Mouse (Mus musculus) heart, adult 2 months (tissue): Measurements from ENCODE around the gene Mgl2. TPM values are rescaled to one million over a fixed set of nuclear protein-coding genes. Genes with fewer than 3 reads are reported as not detected.
"Not testable (repeated sequence)": the region's sequence is repeated elsewhere in the genome, so short reads cannot be mapped to it uniquely, and the experiment has no call there.

Source experiments
- DNase-seq, 2 experiments: peaks; one replicate each; pipeline ENCODE4 v3.0.0; 2021
- H3K27ac ChIP-seq: fragments of 200-600 bp; 2 replicates; pipeline ENCODE4 v1.8.1; 2022
- H3K27me3 ChIP-seq: fragments of 200-500 bp; 2 replicates; pipeline ENCODE4 v1.6.1; 2012; ENCODE audit warnings: mild to moderate bottlenecking, low read length, inconsistent platforms, mixed read lengths; ENCODE audit not compliant: control insufficient read depth, insufficient read depth
- H3K36me3 ChIP-seq: fragments of 200-500 bp; 2 replicates; pipeline ENCODE4 v1.6.1; 2012; ENCODE audit warnings: low read length, inconsistent platforms; ENCODE audit not compliant: control insufficient read depth, insufficient read depth
- H3K4me1 ChIP-seq: fragments of 200-500 bp; 2 replicates; pipeline ENCODE4 v1.6.1; 2011; ENCODE audit warnings: low read length; ENCODE audit not compliant: control insufficient read depth, insufficient read depth
- H3K4me3 ChIP-seq: fragments of 200-600 bp; 2 replicates; pipeline ENCODE4 v1.8.1; 2022
- H3K79me2 ChIP-seq: fragments of 200-500 bp; replicated peaks from 2 replicates; pipeline ENCODE4 v1.6.1; 2012; ENCODE audit warnings: mild to moderate bottlenecking, inconsistent platforms, low read length, moderate library complexity, mixed read lengths; ENCODE audit not compliant: control insufficient read depth, insufficient read depth
- H3K9ac ChIP-seq: fragments of 200-500 bp; 2 replicates; pipeline ENCODE4 v1.6.1; 2012; ENCODE audit warnings: low read depth, mild to moderate bottlenecking, control low read depth, inconsistent platforms, low read length, mixed read lengths
- CTCF ChIP-seq: fragments of 200-600 bp; IDR thresholded peaks from 2 replicates; pipeline ENCODE4 v1.8.1; 2022; ENCODE audit warnings: antibody characterized with exemption, mild to moderate bottlenecking, moderate library complexity
- EP300 ChIP-seq: fragments of 200-500 bp; IDR thresholded peaks from 2 replicates; pipeline ENCODE4 v1.6.1; 2011; ENCODE audit warnings: low read depth, low read length, control low read depth; ENCODE audit not compliant: insufficient read depth
- POLR2A ChIP-seq: fragments of 200-500 bp; IDR thresholded peaks from 2 replicates; pipeline ENCODE4 v1.6.1; 2011; ENCODE audit warnings: mild to moderate bottlenecking, low read depth, low read length, control low read depth; ENCODE audit not compliant: insufficient read depth
- WGBS: fragments of 180-500 bp; shearing (Covaris S2); methylation state at CpG from one replicate; pipeline ENCODE4 v1.1.7; 2018; 5-methylcytosine and 5-hydroxymethylcytosine counted together
- intact Hi-C: fragments of 180-260 bp; cut with DNase I; formaldehyde crosslinking; loops from one replicate; pipeline ENCODE4 v1.15.1; 2025
- polyA plus RNA-seq: library from polyadenylated mRNA; depleted of rRNA; stranded (reverse); fragments of >200 nt; gene quantifications from 2 replicates; pipeline ENCODE4 v1.2.3, GENCODE M21; 2012
- total RNA-seq, 2 experiments: library from RNA; stranded (reverse); gene quantifications; 2 replicates each; pipeline ENCODE4 v1.2.3; 2021

Gene Mgl2
- total and polyA plus RNA-seq, 3 experiments, result 5.6 to 7.4 (median 6.7) TPM

DNA sequence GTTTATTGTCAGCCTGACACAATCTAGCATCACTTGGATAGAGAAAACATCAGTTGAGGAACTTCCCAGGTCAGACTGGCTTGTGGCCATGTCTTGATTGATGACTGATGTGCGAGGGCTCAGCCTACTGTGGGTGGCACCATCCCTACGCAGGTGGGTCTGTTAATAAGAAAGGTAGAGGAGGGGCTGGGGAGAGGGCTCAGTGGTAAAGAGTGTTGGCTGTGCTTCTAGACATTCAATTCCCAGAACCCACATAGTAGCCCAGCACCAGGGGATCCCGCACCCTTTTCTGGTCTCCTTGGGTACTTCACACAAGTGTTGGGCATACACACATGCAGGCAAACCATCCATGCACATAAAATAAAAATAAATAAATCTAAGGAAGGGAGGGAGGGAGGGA, 14.2 kb upstream of the Mgl2 start:
- TF ChIP-seq CTCF, result no peak
- TF ChIP-seq POLR2A, result no peak
- no peak for TF ChIP-seq EP300

DNA sequence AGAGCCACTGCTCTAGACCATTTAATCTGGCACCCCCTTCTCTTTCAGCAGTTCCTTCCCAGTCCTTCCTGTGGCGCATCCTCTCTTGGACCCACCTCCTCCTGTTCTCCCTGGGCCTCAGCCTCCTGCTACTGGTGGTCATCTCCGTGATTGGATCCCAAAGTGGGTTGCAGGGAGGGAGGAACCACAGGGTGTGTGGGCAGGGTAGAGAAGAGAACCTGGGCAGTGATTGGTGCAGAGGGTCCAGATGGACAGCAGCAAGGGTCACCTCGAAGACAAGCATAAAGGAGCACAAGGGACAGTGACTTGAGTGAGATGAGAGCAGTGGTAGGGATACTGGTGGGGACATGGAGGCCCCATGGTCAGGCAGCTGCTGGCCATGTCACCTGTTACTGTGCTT, 4.9 kb downstream of the Mgl2 start:
- H3K4me3 ChIP-seq, H3K9ac ChIP-seq, H3K27me3 ChIP-seq, H3K27ac ChIP-seq, H3K36me3 ChIP-seq, intact Hi-C loops, DNase-seq, H3K79me2 ChIP-seq, H3K4me1 ChIP-seq: not testable (repeated sequence)
- WGBS, result 67% methylated on average over 3 of the region's 3 CpGs

More for the DNA sequence above, 14.2 kb upstream of the Mgl2 start:
- Histone ChIP-seq H3K27ac (no peak overlapping the region), H3K27me3 (no peaks in the 10 kb centered on the region), H3K79me2 (no peaks in the 10 kb centered on the region), H3K4me3 (no peak overlapping the region), H3K36me3 (no peaks in the 10 kb centered on the region), H3K9ac (no peak overlapping the region), H3K4me1 (no peaks in the 10 kb centered on the region; the same call in 1 of the 2 replicates)
- DNase-seq, result no peak
- WGBS, result 92% methylated on average over 3 of the region's 3 CpGs
- intact Hi-C loops, result no loop called here

GRCm38 (mm10) chr11:70135925-70136324, 5.8 kb downstream of the Mgl2 start:
- H3K27me3 ChIP-seq, H3K36me3 ChIP-seq, H3K4me1 ChIP-seq, H3K79me2 ChIP-seq, H3K27ac ChIP-seq, DNase-seq, H3K9ac ChIP-seq, H3K4me3 ChIP-seq, intact Hi-C loops: not testable (repeated sequence)
- 88% methylated on average over 8 of the region's 8 CpGs for WGBS

GRCm38 (mm10) chr11:70139171-70139570, 9.0 kb downstream of the Mgl2 start:
- no peaks in the 10 kb centered on the region for H3K36me3 ChIP-seq
- no peaks in the 10 kb centered on the region for H3K4me1 ChIP-seq
- intact Hi-C loops, result no loop called here
- no peak overlapping the region for H3K27ac ChIP-seq
- TF ChIP-seq POLR2A (no peak), CTCF (no peak), EP300 (no peak)
- 59% methylated on average over 10 of the region's 10 CpGs for WGBS
- DNase-seq, result no peak
- H3K27me3 ChIP-seq, result no peaks in the 10 kb centered on the region
- H3K9ac ChIP-seq, result no peak overlapping the region
- no peak overlapping the region for H3K4me3 ChIP-seq
- H3K79me2 ChIP-seq, result no peaks in the 10 kb centered on the region

DNA sequence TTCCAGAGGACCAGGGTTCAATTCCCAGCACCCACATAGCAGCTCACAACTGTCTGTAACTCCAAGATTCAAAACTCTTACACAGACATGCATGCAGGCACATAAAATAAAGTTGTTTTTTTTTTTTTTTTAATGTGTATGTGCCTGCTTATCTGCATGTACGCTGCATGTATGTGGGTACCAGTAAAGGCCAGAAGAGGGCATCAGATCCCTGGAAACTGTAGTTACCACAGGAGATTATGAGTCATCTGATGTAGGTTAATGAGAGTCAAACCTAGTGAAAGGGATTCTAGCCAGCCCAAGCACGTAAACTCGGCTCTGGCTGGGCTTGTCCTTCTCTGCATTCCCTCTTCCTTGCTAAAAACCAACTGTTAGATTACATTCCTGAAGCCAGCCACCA, 20.9 kb downstream of the Mgl2 start:
- H3K27me3 ChIP-seq, result no peaks in the 10 kb centered on the region
- H3K9ac ChIP-seq, result no peak overlapping the region
- H3K27ac ChIP-seq, result no peak overlapping the region
- H3K36me3 ChIP-seq, result no peaks in the 10 kb centered on the region
- no peak overlapping the region for H3K4me3 ChIP-seq
- intact Hi-C loops, result no loop called here
- no peak for TF ChIP-seq EP300
- TF ChIP-seq CTCF, result peak; percentile 20
- no peaks in the 10 kb centered on the region for H3K79me2 ChIP-seq
- 55% methylated on average over 3 of the region's 3 CpGs for WGBS
- no peak for DNase-seq
- no peaks in the 10 kb centered on the region for H3K4me1 ChIP-seq

- H3K9ac ChIP-seq, H3K4me3 ChIP-seq, intact Hi-C loops, H3K4me1 ChIP-seq, H3K27ac ChIP-seq, H3K27me3 ChIP-seq, H3K36me3 ChIP-seq, DNase-seq, H3K79me2 ChIP-seq: not testable (repeated sequence)
- WGBS, result no CpG with 5 or more reads among the region's 5 CpGs
Observed at GRCm38 (mm10) chr11:70155897-70156296, 25.8 kb downstream of the Mgl2 start, which contains the start of gene Clec10a. TSS of gene Clec10a (plus strand) at chr11:70156197.

DNA sequence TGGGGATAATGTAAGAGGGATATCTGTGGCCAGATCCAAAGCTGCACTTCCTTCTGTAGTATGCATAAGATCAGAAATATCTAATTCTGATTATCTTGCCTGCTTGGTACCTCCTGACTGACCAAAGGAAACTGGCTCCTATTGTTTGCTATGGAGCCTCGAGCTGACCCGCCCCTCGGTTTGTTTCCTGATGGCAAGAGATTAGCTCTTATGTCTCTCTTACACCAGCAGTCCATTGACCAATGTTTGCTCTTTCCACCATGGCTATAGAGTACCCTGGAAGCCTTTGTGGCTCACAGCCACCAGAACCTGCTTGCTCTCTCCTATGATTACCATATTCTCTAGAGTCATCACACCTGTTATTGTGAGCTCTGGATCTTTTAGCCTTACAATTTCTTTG, 32.2 kb downstream of the Mgl2 start:
- Histone ChIP-seq H3K27me3 (no peaks in the 10 kb centered on the region), H3K79me2 (no peaks in the 10 kb centered on the region), H3K4me3 (no peak overlapping the region), H3K4me1 (no peaks in the 10 kb centered on the region), H3K9ac (no peak overlapping the region), H3K36me3 (no peaks in the 10 kb centered on the region), H3K27ac (no peak overlapping the region)
- DNase-seq, result no peak
- intact Hi-C loops, result no loop called here
- TF ChIP-seq EP300, result no peak
- TF ChIP-seq CTCF, result no peak
- no peak for TF ChIP-seq POLR2A
- 33% methylated on average over 3 of the region's 3 CpGs for WGBS
